Mouse (Mus musculus): ENCODE results near the gene Nbl1. TPM values are rescaled to one million over a fixed set of nuclear protein-coding genes. Genes with fewer than 3 reads are reported as not detected.

The Nbl1 gene
- polyA plus RNA-seq, 1 experiment: 78.9 TPM

DNA sequence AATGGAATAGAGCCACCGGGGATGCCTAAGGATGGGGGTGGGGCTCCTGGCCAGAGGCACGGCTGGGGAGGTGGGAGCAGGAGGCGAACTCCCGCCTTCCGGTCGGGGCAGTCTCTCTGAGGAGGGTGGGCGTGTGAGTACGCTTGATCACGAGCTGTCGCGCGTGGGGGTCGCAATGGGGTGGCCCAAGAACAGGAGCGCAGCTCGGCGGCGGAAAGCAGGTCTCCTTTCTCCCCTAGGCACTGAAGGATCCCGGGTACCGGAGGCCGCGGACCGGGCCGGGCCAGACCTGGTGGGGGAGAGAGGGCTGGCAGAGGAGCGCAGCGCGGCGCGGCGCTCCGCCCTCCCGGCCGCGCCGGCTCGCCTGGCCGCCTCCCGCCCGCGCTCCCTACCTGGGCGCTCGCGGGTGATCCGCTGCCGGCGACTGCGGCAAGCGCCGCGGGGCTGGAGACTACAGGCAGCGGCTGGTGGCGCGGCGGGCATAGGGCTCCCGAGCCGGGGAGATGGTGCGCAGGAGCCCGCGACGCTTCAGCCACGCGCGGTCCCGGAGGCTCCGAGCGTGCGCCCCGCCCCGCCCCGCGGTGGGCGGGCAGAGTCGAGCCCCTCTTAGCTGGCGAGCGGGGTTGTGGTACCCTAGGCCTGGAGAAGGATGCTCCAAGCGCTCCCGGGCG, 17.6 kb downstream of the Nbl1 start, which contains the start of gene Htr6:
TSS of gene Htr6 (minus strand) at position 530 of the 671 bp plus-strand sequence.
- DNase-seq (ENCODE audit: extremely low spot score in 1 of 2, low spot score in 1 of 2): peak in 1 of 2 experiments; percentile 52

DNA sequence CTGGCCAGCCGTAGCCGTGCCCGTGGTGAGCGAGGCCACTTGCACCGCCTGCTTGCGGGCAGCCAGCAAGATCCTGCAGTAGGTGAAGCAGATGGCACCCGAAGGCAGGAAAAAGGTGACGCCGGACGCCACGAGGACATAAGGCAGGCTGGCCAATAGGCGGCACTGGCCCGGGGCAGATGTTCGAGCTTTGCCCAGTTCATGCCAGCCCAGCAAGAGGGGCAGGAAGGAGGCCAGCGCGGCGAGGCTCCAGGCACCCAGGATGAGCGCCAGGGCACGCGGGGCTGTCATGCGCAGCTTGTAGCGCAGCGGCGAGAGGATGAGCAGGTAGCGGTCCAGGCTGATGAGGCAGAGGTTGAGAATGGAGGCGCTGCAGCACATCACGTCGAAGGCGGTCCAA, 18.7 kb downstream of the Nbl1 start:
- DNase-seq (ENCODE audit: extremely low spot score in 1 of 2, low spot score in 1 of 2): no peak

DNA sequence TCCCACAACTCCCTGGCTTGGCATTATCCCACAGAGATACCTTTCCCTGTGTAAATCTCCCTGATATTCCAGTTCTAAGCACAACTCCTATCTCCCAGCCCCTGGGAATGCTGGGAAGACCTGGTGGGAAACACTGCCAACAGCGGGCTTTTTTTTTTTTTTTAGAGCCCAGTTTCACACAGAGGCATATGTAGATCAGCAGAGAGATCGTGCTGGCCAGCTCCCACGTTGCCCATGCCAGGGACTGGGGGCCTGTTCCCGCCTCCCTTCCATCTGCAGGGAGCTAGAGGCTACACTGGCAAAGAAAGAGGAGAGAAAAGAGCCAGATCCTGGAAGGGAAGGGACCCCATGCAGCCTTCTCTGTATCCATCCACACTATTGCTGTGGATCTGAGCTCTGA, 24.5 kb downstream of the Nbl1 start:
- peak; percentile 60 to 77 for DNase-seq (ENCODE audit: extremely low spot score in 1 of 2, low spot score in 1 of 2)

DNA sequence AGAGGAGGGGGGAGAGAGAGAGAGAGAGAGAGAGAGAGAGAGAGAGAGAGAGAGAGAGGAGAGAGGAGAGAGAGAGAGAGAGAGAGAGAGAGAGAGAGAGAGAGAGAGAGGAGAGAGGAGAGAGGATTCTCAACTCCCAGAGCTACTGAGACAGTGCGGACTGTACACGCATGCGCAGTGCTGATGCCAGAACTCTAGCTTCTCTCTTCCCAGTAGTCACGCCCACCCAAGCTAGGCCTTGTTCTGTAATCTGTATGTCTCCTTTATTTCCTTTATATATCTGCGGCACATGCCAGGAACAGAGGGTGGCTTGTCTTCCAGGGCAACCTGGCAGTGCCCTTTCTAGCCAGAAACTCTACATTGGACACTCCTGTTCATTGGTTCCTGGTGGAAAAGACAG, 28.0 kb downstream of the Nbl1 start:
- peak in 1 of 2 experiments; percentile 54 for DNase-seq (ENCODE audit: extremely low spot score in 1 of 2, low spot score in 1 of 2)

DNA sequence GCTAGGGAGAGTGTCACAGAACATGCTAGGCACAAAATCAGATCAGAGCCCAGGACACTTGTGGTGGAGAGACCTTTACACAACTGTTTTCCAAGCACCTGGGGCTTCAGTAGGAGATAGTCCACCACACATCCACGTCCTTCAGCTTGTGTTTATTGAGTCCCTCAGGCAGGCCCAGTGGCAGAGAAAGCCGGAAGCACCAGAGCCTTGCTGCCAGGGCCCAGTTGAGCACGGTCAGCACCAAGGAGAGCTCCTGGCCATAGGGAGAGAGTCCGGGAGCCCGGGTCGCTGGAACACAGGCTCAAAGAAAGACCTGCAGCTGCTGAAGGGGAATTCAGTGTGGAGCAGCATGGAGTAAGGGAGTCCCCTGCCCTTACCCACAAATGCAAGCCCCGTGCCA, 33.2 kb downstream of the Nbl1 start:
- DNase-seq (ENCODE audit: extremely low spot score in 1 of 2, low spot score in 1 of 2): no peak

DNA sequence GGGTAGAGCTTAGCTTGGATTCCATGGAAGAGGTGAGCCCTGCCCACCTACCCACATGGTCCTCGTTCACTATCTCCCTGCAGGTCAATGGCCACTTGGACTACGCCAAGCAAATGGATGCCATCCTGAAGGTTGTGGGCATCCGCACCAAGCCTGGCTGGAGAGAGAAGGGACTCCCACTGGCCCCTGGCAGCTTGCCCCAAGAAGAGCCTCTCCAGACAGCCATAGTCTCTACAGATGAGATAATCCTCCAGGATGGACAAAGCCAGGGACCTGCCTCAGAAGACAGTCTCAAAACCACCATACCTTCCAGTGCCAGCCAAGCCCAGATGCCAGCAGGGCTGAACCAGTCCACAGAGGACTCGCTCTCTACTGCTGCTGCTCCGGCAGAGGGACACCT, 34.8 kb downstream of the Nbl1 start:
- no peak for DNase-seq (ENCODE audit: extremely low spot score in 1 of 2, low spot score in 1 of 2)

DNA sequence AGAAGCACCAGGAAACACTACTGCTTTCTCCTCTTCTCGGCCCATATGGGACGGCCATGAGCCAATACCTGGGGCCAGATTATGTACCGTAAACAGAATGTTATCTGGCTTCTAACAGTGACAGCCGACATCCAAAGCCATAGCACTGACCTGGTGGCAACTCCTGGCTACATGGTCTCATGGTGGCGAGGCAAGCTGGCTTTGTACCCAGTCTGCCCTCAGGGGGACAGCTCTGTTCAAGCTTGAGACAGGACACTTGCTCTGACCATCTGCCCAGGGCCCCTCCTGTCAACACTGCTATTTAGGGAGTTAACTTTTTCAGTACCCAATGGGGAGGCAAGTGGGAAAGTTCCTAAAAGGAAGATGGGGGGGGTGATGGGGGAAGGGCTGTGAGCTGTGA, 35.5 kb downstream of the Nbl1 start:
- DNase-seq (ENCODE audit: extremely low spot score in 1 of 2, low spot score in 1 of 2): no peak

DNA sequence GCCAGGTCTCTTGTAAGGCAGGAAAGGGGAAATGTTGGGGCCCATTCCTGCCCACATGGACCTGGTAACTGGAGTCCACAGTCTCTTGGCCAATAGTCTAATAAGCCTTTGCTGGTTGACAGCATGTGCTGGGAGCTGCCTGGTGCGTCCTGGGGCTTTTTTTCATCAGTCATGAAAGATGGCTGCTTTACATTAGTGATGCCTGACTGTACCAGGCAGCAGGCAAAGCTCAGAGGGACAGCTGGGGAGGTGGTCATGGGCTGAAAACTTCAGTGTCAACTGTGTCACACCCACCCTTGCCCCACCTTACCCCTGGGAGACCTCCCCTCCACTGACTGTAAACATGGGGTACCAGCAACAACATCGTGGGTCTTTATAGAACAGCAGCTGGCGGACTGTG, 37.0 kb downstream of the Nbl1 start:
- no peak for DNase-seq (ENCODE audit: extremely low spot score in 1 of 2, low spot score in 1 of 2)

DNA sequence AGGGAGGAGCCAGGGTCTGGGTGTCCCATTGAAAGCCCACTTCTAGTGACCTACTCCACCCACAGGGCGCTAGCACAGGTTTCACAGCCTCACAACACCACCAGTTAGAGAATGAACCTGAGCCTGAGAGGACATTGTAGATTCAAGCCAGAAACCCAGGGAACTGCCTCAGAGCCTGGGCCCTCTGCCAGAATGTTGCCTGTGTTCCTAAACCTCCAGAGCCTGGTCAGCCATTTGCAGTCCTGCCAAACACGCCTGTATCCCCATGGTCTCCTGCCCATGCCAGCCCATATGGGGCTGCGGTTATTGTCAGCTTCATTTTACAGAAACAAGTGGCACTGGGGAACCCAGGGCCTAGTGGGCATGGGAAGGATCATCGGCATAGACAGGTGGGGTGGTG, 37.5 kb downstream of the Nbl1 start:
- no peak for DNase-seq (ENCODE audit: extremely low spot score in 1 of 2, low spot score in 1 of 2)

DNA sequence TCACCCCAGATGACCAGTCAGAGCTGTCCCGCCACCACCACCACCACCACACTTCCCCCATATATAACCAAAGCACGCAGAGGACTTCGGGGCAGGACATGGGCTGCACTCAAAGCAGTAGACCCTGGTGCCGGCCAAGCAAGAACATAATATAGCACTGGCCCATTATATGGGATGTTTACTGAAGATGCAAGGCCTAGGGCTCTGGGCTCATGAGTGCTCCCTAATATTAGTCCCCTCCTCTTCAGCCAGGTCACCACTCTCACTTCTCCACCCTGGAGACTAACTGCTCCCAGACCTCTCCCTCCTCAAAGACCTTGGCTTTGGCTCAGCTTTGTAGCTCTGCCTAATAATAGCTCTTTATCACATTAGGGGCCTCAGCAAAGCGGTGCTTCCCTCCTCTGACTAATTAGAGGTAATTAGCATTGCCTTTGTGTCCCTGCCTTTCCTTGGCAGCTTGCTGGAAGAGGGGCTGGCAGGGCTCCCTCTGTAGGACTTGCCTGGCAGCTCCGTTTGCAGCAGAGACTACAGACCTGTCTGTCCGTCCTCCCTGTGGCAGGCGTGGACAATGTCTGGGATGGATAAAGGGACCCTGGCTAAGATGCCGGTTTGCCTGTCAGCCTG, 38.4 kb downstream of the Nbl1 start:
- peak in 1 of 2 experiments; percentile 77 for DNase-seq (ENCODE audit: extremely low spot score in 1 of 2, low spot score in 1 of 2)

DNA sequence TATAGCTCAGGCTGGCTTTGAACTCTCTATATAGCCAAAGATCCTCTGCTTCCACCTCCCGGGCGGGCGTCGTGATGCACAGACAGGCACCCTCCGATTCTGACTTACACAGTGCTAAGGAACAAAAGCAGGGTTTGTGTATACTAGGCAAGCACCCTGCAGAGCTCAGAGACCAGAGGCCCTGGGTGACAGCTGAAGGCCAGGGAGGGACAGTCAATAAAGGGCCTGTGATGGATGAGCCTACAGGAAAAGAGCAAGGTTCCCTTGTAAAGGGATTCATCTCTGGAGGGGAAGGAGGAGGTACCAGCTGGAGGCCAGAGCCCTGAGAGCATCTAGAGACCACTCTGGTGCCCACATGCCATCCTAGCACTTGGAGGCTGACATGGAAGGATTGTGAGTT, 39.4 kb downstream of the Nbl1 start:
- no peak for DNase-seq (ENCODE audit: extremely low spot score in 1 of 2, low spot score in 1 of 2)

DNA sequence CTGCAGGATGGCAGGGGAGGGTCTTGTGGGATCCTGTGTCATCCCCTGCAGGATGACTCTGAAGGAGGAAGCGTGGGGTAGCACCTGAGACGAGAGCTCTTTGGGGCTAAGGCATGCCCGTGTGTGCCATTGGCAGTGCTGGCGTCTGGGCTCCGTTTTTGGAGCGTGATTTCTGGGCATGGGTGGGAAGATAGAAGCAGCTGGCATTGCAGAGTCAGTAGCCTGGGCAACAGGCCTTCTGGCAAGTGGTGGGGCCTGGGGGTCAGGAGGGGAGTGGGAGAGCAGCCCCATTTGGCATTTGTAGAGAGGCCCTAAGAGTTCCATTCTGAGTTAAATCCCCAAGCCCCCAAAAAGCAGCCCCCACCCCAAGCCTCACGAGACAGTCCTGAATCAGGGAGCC, 40.0 kb downstream of the Nbl1 start:
- DNase-seq (ENCODE audit: extremely low spot score in 1 of 2, low spot score in 1 of 2): no peak

DNA sequence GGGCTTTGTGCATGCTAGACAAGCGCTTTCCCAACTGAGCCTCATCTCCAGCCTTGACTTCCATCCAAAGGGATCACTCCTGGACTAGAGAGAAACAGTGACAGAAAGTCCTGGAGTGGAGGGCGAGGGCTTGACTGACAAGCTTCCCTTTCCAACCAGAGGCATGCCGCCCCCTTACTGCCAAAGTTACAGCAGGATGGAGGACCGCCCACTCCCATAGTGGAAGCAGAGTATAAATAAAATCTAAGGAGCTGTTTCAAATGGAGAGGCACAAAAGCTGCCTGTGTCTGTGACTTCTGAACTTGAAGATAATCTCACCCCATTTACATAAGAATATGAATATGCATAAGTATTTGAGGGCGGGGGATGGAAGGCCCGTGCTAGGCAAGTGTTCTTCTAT, 44.3 kb downstream of the Nbl1 start:
- peak; percentile 60 to 71 for DNase-seq (ENCODE audit: extremely low spot score in 1 of 2, low spot score in 1 of 2)

DNA sequence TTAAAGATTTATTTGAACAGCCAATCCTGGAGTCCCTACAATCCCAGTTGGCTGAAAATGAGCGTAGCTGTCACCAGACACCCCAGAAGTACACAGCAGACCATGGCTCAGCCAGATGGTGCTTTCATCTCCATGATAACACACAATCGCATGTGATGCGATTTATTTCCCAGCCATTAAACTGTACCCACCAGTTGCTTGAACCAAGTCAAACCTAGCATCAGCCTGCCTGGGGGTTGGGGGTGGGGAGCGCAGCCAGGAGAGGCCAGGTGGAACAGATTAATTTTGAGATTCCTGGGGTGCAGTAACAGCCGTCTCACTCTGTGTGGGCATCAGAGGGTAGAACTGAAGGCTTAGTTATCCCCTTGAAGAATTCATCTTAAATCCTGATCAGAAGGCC, 46.4 kb downstream of the Nbl1 start:
- no peak for DNase-seq (ENCODE audit: extremely low spot score in 1 of 2, low spot score in 1 of 2)

DNA sequence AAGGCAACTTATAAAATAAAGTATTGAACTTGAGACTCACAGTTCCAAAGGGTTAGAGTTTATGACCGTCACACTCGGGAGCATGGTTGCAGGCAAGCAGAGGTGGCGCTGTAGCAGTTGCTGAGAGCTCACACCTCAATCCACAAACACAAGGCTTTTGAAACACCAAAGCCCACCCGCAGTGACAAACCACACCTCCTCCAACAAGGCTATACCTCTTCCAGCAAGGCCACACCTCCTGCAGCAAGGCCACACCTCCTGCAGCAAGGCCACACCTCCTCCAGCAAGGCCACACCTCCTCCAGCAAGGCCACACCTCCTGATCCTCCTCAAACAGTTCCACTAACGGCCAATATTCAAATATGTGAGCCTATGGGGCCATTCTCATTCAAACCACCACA, 48.2 kb downstream of the Nbl1 start:
- no peak for DNase-seq (ENCODE audit: extremely low spot score in 1 of 2, low spot score in 1 of 2)

DNA sequence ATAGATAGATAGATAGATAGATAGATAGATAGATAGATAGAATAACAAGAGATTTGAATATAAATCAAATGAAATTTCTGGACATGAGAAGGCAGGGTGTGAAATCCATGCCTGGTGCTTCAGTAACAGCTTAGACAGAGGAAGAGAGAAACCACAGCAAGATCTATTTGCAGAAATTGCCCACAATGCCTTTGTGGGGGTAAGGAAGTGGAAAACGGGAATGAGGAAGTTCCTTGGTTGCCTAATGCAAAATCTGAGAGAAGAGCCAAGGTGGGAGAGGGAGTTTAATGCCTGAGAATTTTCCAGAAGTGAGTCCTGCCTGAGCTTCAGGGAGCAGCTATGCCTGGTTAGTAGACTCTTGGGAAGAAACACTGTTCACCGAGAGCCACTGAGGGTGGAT, 49.2 kb downstream of the Nbl1 start:
- DNase-seq (ENCODE audit: extremely low spot score in 1 of 2, low spot score in 1 of 2): no peak

DNA sequence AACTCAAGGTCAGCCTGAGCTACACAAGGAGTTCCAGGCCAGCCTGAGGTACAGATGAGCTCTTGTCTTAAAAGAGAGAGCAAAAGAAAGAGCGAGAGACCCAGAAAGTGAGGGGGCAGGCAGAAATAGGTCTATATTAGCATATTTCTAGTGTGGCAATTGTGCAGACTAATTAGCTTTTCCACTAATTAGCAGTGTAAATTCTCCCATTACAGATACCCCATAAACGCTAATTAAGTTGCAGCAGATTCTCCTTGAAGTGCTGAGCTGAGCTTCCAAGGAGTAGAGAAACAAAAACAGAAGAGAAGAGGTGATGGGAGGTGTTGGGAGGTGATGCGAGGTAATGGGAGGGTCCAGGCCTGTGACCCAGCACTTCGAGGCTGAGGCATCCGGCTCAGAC, 50.2 kb downstream of the Nbl1 start:
- DNase-seq (ENCODE audit: extremely low spot score in 1 of 2, low spot score in 1 of 2): no peak

DNA sequence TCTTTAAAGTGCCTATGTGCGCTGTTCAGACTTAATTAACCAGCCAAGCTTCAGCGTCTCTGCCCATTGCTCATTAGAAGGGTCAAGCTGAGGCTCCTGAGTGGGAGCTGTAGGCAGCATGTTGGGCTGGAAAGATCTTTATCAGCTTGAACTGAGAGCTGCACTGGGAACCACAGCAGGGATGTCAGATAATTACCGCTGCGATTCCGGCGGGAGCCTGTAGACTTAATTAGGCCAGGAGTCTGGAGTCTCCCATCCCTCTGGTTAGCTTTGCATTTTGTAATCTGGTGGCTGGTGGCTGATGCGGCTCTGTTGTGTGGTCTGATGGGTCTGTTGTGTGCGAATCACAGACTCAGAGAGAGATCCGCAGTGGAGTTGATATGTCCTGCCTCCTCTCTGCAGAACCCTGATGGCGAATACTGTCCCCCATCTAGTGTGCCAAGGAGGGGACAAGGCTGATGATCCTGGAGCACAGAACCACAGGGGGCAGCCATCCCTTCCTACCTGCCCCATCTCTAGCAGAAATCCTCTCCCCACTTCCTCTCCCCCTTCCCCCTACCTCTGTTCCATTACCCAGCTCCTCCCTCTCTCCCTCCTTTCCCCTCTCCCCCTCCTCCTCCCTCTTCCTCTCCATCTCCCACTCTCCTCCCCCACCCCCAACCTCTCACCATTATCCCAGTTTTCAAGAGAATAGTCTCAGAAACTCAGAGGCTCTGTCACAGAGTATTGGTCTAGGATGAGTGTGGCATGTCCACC, 52.5 kb downstream of the Nbl1 start:
- no peak for DNase-seq (ENCODE audit: extremely low spot score in 1 of 2, low spot score in 1 of 2)

DNA sequence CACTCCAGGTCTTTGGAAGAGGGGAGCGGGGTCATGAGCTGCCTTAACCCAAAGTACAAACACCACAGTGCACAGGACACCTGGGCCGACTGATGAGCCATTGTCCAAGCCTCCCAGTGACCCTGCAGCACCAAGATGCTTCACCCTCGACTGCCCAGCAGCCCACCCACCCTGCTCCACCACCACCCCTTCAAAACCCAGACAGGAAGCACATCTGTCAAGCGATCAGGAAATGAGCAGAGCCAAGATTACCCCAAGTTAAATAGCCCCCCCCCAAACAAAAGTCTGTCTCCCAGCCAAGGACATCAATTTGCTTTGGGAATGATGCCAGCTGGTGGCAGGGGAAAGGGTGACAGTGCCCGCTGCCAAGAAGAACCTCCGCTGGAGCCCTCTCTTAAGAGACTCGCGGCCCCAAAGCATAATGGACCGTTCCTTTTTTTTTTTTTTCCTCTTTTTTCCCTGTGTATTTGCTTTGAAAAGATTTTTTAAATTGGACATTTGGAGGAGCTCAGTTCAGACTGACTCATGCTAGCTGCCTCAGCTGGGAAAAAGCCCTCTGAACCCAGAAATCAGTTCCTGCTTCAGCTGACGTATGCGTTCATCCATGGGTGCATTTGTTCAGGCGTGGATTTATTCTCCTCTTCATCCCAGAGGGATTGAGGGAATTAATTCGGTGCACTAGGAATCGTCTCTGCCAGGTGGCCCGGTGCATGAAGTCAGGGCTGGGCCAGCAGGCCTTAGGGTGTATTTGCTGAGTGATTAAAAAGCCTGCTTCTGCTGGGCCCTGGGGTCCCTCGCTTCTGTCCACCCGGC, 54.8 kb downstream of the Nbl1 start:
- DNase-seq (ENCODE audit: extremely low spot score in 1 of 2, low spot score in 1 of 2): no peak

DNA sequence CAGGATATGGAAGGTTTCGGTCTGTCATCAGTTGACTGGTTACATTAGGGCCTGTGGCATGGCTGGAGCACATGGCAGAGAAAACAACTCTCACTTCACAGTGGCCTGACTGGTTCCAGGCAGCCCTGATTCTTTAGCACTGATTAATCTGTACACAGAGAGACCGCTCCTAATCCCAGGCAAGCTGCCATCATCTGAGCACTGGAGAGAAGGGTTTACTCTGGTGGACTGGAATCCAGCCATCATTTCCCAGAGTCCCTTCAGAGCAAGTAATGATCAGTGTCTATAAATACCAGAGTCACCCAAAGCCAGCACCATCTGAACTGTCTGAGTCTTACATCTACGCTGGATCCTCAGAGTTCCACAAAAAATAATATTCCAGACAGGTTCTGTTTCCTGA, 57.0 kb downstream of the Nbl1 start:
- no peak for DNase-seq (ENCODE audit: extremely low spot score in 1 of 2, low spot score in 1 of 2)

DNA sequence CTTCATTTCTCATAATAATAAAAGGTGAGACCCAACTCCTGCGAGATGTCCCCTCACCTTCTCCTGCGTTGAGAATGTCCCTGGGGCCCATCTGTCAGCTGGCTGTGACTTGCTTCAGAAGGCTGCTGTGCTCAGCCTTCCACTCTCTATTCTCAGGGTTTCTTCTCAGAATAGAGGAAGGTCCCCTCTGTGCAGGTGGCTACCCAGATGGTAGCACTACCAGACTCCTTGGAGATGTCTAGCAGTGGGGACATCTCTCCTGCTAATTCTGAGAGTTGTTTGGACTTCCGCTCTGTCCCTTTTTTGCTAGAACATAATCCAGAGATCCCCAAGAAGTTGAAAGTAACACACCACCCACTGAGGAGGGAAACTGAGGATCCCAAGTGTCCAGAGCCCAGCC, 57.9 kb downstream of the Nbl1 start:
- no peak for DNase-seq (ENCODE audit: extremely low spot score in 1 of 2, low spot score in 1 of 2)

Measured in frontal cortex, adult 2 months (tissue).